Mouse (Mus musculus): ENCODE results near the gene Kars. TPM values are rescaled to one million over a fixed set of nuclear protein-coding genes. Genes with fewer than 3 reads are reported as not detected.
A peak's percentile ranks its signal among the peaks of the same experiment; 100 is the strongest.

The Kars gene
- total RNA-seq, 2 experiments from 2014 or later = 171 to 274 TPM

DNA sequence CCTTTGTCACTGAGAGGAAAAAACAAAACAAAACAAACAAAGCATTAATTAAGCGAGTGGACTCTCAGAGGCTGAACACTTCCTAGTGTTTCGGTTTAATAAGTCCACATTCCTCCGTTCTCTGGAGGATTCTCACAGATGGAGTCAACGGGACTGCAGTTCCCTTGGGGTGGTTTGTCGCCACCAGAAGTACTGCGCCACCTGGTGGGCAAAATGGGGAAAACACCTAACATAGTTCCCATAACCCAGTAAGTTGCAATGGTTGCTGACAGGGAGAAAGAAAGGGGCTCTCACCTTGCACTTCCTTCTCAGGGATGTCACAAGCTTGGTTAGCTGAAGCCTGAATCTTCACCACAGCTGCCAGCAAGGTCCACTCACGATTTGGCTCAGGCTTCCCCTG is 21.2 kb downstream of the Kars start:
- peak; percentile 77 for ATAC-seq (replicated peaks; ENCODE audit: low FRiP score, low TSS enrichment, poor library complexity, severe bottlenecking)

DNA sequence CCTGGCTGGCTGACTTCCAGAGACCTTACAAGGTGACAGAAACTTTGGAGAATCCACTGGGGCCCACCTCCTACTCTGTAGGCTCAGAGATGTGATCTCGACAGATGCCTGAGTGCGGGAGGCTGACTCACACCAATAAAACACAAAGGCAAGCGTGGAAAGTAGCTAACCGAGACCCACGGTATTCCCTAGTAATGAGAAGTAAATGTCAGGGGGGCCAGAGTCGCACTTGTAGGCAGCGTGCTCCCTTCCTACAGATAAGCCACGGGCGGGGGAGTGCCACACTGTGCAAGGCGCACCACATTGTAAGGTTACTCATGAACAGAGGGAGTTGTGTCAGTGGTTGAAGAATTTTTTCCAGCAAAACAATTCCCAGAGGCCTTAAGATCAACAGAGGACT is 26.6 kb downstream of the Kars start:
- ATAC-seq (replicated peaks; ENCODE audit: low FRiP score, low TSS enrichment, poor library complexity, severe bottlenecking) = no peak

DNA sequence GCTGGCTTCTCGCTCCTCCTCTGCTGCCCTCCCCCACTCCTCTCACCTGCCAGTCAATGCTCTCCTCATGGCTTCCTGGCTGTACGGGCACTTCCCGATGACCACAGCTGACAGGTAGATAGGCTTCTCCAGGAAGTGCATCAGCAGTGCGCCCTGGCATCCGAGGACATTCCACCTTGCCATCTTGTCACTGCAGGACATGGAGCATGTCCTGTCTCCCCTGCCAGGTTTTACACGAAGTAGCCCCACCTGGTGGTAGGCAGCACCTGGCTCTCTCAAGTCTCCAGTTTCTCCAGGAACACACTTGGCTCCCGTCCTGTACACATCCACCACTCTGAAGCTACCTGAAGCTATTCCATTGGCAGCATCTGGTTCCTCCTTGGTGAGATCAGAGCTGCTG is 29.0 kb downstream of the Kars start:
- ATAC-seq (replicated peaks; ENCODE audit: low FRiP score, low TSS enrichment, poor library complexity, severe bottlenecking) = peak; percentile 56; the same call in 1 of the 2 replicates

DNA sequence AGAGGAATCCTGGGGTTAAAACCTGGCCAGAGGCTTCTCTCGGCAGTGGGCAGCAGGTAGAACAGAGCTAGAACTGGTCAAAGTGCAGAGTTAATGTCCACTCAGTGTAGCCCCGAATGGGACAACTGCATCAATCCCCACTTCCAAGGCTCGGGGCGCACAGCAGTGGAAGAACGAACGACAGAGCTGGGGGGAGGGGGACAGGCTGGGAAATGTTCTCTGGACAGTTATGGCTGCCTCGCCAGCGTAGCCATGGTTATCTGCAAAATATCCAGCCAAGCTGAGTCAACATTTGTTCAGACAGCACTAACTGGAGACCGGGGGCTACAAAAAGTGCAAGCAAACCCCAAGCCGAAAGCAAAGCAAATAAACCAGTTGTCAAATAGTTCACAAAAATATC is 33.0 kb downstream of the Kars start:
- ATAC-seq (replicated peaks; ENCODE audit: low FRiP score, low TSS enrichment, poor library complexity, severe bottlenecking) = no peak

DNA sequence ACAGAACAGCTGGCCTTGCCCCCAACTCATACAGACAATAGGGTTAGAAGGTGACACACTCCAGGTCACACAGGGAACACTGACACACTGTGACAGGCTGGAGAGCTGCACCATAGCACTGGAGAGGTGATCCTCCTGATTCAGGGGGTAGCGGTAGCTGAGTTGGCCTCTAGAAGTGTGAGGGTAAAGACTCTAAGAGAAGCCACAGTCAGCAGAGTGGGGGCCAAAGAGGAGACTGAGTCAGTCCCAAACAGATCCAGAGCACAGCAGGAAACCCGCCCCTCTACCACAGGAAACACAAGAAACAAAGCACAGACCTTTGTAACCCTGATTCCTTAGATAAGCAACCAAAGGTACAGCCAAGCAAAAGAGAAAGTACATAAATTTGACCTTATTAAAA is 34.8 kb downstream of the Kars start:
- ATAC-seq (replicated peaks; ENCODE audit: low FRiP score, low TSS enrichment, poor library complexity, severe bottlenecking) = 0 out of 2 replicates have a peak, but pooled peaks have one; percentile 41

DNA sequence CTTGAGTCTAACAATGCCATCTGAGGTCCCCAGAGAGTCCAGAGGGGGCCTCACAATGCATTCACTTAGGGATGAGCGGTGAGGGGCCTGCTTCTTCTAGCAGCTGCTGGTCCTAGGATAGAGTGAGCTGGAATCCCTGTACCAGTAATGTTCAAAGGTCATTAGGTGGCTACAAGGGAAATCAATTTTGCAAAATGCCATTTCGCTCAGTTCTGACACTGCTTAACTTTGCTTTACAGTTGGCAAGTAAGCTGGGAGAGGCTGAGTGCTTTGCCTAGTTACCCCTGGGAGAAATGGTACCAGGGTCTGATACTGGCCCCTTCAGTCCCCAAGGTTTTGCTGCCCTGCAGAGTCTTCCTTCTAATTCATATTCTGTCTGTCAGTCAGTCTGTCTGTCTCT is 35.4 kb downstream of the Kars start:
- ATAC-seq (replicated peaks; ENCODE audit: low FRiP score, low TSS enrichment, poor library complexity, severe bottlenecking) = no peak

DNA sequence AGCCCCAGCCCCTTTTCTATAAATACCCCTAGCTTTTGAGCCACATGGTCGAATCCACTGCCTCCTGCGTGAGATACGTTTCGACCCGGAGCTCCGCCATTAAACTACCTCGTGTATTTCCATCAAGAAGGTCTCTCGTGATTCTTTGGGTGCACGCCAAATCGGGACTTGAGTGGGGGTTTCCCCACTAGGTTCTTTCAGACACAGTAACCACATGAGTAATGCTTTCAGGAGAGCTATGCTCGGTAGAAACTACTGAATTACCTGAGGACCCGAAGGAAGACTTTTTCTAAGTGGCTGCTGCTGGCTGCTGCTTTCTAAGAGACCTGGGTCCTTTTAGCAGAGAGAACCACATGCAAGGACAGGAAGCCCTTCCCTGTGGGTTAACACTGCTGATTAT is 37.0 kb downstream of the Kars start:
- ATAC-seq (replicated peaks; ENCODE audit: low FRiP score, low TSS enrichment, poor library complexity, severe bottlenecking) = no peak

DNA sequence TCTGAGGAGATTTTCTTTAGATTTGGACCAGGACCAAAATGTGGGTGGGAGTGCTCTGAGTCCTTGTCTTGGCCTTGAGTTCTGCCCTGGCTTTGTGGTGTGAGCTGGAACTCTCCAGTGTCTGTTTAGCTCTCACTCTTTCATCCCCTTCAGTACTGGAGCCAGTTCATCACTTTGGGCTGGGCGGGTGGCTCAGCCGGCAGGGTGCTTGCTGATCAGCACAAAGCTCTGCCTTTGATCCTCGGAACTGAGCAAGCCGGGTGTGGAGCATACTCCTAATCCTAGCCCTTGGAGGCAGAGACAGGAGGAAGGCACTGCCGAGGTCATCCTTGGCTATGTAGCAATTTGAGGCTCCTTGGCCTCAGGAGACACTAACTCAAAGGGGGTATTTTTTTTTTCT is 42.1 kb downstream of the Kars start:
- ATAC-seq (replicated peaks; ENCODE audit: low FRiP score, low TSS enrichment, poor library complexity, severe bottlenecking) = no peak

DNA sequence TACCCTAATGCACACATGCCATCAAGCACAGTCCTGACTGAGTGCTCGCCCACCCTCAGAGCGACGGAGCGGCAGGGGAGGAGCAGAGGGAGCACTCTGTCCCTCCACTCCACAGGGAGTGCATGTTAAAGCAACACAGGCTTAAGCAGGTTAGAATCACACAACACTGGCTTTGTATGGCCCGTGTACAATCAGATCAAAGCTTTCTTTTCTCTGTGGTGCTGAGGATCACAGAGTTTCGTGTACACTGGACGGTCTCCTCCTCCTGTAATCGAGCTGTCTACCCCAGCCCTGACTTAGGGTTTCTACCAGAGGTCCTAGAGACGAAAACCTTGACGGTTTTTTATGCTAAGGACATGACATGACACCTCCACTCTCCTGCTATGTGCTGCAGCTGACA is 42.6 kb downstream of the Kars start:
- no peak for ATAC-seq (replicated peaks; ENCODE audit: low FRiP score, low TSS enrichment, poor library complexity, severe bottlenecking)

DNA sequence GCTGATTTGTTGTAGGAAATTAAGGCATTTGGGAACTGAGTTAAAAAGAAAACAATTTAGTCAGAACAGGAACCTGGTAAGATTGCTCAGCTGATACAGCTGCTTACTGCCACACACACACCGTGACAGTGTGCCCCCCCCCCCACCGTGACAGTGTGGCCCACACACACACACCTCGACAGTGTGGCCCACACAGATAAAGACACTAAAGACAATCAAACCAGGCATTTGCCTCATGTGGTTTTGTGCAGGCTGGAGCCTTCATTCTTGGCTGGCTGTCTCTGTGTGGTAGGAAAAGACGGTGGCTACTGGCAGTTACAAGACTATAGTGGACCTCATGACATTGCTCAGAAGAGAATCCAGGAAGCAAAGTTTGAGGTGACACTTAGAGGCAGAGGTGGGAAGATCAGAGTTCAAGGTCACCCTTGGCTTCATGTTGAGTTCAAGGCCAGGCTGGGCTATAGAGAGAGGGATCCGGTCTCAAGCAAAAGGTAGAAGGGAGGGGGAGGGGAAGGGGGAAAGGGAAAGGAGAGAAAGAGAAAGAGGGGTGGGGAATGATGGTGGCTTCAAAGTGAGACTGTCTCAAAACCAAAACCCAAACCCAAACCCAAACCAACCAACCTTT is 43.8 kb downstream of the Kars start:
- peak; percentile 95 for ATAC-seq (replicated peaks; ENCODE audit: low FRiP score, low TSS enrichment, poor library complexity, severe bottlenecking)

DNA sequence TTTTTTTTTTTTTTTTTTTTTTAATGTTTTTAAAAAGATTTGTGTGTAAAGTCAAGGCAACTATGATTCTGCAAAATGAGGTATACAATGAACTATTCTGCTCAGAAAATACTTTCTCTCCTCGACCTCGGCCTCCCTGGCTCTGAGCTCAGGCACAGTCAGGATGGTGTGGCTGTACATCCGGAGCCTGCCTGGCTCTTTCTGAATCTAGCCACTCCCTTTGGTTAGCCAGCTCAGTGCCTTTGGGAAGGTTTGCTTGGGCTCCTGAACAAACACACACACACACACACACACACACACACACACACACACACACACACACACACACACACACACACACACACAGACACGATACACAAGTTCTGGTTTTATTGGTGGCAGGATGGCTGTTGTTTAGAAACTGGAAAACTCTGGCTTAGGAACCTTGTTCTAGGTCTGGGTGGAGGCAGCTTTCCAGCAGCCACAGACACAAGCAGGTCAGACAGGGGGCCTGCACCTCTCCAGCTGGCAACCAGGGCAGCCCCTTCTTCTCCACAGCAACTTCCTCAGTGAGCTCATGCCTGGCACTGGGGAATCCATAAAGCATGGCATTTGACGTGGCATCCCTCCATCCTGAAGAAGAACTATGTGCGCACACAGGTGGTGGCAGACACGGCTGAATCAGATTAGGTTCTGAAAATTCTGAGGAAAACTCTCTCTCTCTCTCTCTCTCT is 46.1 kb downstream of the Kars start:
- ATAC-seq (replicated peaks; ENCODE audit: low FRiP score, low TSS enrichment, poor library complexity, severe bottlenecking) = no peak

DNA sequence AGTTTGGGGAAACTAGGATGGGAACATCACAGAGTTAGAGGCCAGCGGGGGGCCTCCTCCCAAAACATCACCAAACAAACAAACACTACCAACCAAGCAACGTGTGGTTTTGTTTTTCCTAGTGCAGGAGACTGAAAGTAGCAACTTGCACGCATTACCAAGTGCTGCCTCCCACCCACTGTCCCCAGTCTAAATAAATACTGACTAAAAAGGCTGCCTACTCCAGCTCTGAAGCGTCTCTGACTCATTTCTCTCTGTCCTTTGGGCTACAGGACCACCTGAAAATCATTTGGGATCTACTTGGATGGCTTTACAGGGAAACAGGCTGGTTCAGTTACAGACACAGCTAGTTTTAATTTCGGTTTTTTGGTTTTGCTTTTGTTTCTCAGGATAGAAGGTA is 46.8 kb downstream of the Kars start:
- ATAC-seq (replicated peaks; ENCODE audit: low FRiP score, low TSS enrichment, poor library complexity, severe bottlenecking) = no peak

DNA sequence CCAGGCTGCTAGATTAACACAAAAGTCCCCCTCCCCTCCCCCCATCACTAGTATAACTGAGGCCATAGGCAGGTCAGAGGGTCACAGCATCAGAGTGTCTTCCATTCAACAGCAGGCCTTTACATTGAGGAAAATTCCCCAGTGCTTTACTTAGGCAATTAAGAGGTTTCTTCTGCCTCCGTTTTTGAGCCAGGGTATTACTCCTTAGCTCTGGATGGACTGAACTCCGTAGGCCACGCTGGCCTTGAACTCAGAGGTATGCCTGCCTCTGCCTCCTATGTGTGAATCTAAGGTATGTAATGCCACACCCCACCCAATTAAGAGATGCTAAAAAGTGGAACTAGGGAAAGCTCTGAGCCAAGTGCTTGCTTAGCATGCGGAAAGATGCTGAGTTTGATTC is 47.6 kb downstream of the Kars start:
- no peak for ATAC-seq (replicated peaks; ENCODE audit: low FRiP score, low TSS enrichment, poor library complexity, severe bottlenecking)

DNA sequence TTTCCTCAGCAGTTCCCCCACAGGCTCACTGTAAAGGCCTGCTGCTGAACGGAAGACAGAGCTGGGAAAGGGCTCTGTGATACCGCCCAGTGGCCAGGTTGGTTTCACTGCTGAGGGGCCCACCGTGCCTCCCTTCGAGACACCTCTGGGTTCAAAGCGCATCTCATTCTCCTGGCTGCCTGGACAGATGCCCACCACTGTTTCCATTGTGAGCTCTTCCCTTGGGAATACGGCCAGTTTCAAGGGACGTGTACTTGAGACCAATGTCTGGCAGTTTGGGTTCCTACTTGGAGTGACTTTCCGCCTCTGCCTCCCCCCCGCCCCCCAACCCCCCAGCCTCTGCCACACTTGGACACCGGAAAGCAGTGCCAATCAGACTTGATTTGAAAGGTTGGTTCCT is 48.0 kb downstream of the Kars start:
- no peak for ATAC-seq (replicated peaks; ENCODE audit: low FRiP score, low TSS enrichment, poor library complexity, severe bottlenecking)

DNA sequence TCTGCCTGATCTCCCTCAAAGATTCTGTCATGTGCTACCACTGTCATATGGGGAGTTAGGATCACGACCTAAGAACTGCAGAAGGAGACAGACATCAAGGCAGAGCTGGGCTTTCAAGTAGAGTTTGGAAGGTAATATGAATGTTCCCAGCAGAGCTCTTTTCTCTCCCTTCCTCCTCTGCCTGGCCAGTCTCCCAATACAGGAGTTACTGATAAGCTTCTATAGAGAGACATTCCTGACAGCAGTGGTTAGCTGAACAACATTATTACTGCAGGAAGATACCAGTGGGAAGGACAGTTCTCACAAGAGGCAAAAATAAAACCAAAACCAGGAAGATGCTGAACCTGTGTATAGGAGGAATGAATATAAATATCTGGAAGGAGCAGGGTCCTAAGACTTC is 48.5 kb downstream of the Kars start:
- no peak for ATAC-seq (replicated peaks; ENCODE audit: low FRiP score, low TSS enrichment, poor library complexity, severe bottlenecking)

DNA sequence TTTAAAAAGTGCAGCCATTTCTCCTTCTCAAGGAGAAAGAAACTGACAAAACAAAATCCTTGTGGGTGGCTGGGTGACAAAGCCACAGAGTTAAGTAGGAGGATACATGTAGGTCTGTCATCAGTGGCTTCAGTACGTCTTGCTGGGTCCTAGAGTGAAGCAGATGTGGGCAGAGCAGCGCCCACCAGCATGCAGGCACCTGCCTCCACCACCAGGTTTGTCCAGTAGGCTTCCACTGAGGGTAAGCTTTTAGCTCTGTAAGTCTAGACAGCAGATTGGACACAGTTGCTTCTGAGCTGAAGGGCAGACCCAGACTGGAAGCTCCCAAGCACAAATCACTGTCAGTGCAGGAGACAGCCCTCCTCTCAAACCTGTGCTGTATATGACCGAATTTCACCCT is 49.8 kb downstream of the Kars start:
- ATAC-seq (replicated peaks; ENCODE audit: low FRiP score, low TSS enrichment, poor library complexity, severe bottlenecking) = peak; percentile 70

DNA sequence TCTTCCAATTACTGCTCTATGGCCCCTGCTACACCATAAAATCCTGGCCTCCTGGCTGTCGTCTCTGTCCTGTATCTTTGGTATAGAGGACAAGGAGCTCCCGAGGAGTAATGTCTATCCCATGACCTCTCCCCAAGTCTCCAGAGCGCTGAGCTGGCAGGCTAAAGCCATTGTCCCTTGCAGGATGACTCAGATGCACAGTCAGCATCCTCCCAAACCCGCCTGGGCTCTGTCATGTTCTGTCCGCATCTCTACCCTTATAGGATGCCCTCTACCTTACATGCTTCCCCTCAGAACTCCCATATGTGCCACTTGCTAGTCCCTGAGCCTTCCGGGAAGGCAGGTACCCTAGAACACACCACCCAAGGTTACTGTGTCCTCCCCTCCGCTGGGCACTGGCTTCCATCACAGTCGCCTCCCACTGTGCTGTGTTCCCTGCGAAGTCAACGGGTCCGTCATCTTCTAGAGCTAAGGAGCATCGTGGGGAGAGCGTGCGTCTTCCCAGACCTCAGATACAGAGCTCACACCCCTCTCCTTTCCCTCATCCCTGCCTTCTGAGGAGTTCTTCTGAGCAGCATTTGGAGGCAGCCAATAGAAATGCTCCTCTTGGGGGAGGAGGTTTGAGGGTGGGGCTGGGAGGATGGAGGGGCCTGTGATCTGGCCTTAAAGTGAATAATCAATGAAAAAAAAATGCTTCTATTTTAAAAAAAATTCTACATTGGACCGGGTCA is 50.4 kb downstream of the Kars start:
- no peak for ATAC-seq (replicated peaks; ENCODE audit: low FRiP score, low TSS enrichment, poor library complexity, severe bottlenecking)

DNA sequence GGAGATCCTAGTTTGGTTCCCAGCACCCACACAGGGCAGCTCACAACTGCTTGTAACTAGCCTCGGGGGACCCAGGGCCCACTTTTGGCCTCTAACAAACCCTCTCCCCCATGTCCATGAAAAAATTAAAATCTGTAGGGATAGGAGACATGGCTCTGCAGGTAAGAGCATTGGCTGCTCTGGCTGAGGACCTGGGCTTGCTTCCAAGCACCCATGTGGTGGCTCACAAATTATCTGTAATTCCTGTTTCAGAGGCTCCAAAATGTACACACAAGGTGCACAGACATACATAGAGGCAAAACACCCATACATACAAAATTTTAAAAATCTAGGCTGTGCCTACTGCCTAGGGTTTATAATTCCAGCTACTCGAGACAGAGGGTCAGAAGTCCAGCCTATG is 53.9 kb downstream of the Kars start:
- no peak for ATAC-seq (replicated peaks; ENCODE audit: low FRiP score, low TSS enrichment, poor library complexity, severe bottlenecking)

DNA sequence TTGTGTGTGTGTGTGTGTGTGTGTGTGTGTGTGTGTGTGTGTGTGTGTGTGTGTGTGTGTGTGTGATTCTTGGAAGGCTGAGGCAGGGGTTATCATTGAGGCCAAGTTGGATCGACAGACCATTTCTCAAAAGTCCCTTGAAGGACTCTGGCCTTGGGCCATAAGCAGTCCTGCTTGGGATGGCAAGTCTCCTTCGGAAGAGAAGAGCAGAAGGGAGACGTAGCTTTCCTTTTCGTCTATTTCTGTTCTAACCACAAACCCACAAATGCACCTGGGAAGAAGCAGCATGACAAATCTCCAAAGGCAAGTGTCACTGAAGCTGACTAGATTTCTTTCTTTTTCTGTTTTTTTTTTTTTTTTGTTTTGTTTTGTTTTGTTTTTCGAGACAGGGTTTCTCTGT is 55.2 kb downstream of the Kars start:
- ATAC-seq (replicated peaks; ENCODE audit: low FRiP score, low TSS enrichment, poor library complexity, severe bottlenecking) = no peak

DNA sequence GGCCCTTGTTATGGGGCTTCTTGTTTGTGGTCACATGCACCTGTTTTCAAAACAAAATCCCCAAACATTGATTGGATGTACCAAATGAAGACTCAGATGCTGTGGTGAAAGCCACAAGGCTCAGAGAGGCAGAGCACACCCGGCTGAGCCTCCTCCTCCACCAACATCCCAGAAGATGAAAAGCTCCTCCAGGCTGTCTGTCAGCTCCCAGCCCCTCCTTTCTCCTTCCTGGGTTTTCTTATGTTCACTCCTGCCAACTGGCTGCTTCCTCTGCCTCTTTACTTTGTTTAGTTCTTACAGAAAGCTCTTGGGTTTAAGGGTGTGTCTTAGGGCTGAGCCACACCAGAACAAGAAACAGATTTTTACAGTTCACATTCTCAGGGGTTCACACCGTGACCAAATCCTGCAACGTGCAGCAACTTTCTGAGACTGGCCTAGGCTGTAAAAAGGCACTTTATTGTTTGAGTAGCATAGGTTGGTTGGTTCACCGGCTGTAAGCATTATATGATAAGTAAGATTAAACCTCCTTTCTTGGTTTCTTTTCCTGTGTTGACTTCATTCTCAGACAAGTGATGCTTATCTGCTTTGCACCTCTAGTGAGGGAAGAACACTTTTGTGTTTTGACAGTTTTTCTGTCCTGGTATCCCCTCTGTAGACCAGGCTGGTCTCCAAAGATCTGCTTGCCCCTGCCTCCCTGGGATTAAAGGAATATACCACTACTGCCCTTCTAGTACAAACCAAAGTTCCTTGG is 56.1 kb downstream of the Kars start:
- peak; percentile 34; the same call in 1 of the 2 replicates for ATAC-seq (replicated peaks; ENCODE audit: low FRiP score, low TSS enrichment, poor library complexity, severe bottlenecking)
